Mouse (Mus musculus): ENCODE data around the gene Pfn1.

Pfn1 gene

GRCm38 (mm10) chr11:70656456-70656927, 2.0 kb upstream of the Pfn1 start:
- CTCF ChIA-PET = no interaction called here

GRCm38 (mm10) chr11:70655571-70656455, 1.4 kb upstream of the Pfn1 start:
- CTCF ChIA-PET = interaction anchor here (1.0 kb wide), 2 partner anchors 12 to 14 kb away, joined by 3 read pairs; no protein-coding TSS in a partner anchor

- CTCF ChIA-PET = interaction anchor here (1.0 kb wide), 2 partner anchors 13 to 15 kb away, joined by 3 read pairs; no protein-coding TSS in a partner anchor
These were observed 603 bp upstream of the Pfn1 start for GRCm38 (mm10) chr11:70654923-70655570.

GRCm38 (mm10) chr11:70653345-70654197, 873 bp downstream of the Pfn1 start:
- CTCF ChIA-PET = interaction anchor here (0.7 to 1.0 kb wide), 2 partner anchors 127 to 161 kb away, joined by 3 read pairs; no protein-coding TSS in a partner anchor

GRCm38 (mm10) chr11:70652884-70653344, 1.5 kb downstream of the Pfn1 start:
- CTCF ChIA-PET = interaction anchor here (0.8 kb wide), 1 partner anchor 47 kb away, joined by 3 read pairs; the partner anchor contains the start of genes Inca1 and Kif1c

- CTCF ChIA-PET = interaction anchor here (0.8 kb wide), 1 partner anchor 48 kb away, joined by 3 read pairs; the partner anchor contains the start of genes Inca1 and Kif1c
These were observed 2.2 kb downstream of the Pfn1 start for GRCm38 (mm10) chr11:70652029-70652883.

- CTCF ChIA-PET = no interaction called here
These were observed 3.1 kb downstream of the Pfn1 start for GRCm38 (mm10) chr11:70651391-70651790.

GRCm38 (mm10) chr11:70650322-70651175, 3.9 kb downstream of the Pfn1 start:
- CTCF ChIA-PET = no interaction called here

GRCm38 (mm10) chr11:70649185-70649734, 5.2 kb downstream of the Pfn1 start:
- CTCF ChIA-PET = no interaction called here

GRCm38 (mm10) chr11:70648512-70648911, 5.9 kb downstream of the Pfn1 start:
- CTCF ChIA-PET = no interaction called here

- CTCF ChIA-PET = no interaction called here
These were observed 6.6 kb downstream of the Pfn1 start for GRCm38 (mm10) chr11:70647716-70648420.

GRCm38 (mm10) chr11:70646691-70647650, 7.5 kb downstream of the Pfn1 start, which contains the start of the genes Rnf167 and Slc25a11:
Gene Rnf167, plus strand, starts transcription at chr11:70647235.
Gene Slc25a11, minus strand, starts transcription at chr11:70647479.
- CTCF ChIA-PET = interaction anchor here (1.6 kb wide), 1 partner anchor 21 kb away, joined by 3 read pairs; no protein-coding TSS in a partner anchor

- CTCF ChIA-PET = interaction anchor here (1.6 kb wide), 1 partner anchor 21 kb away, joined by 3 read pairs; no protein-coding TSS in a partner anchor
These were observed 8.2 kb downstream of the Pfn1 start for GRCm38 (mm10) chr11:70646259-70646555.

GRCm38 (mm10) chr11:70645461-70646258, 8.8 kb downstream of the Pfn1 start:
- CTCF ChIA-PET = interaction anchor here (1.6 kb wide), 1 partner anchor 20 kb away, joined by 3 read pairs; no protein-coding TSS in a partner anchor

- CTCF ChIA-PET = no interaction called here
These were observed 9.8 kb downstream of the Pfn1 start for GRCm38 (mm10) chr11:70644564-70645103.

GRCm38 (mm10) chr11:70643051-70643450, 11.4 kb downstream of the Pfn1 start:
- CTCF ChIA-PET = no interaction called here

Measured in spleen, embryonic (tissue).